Mouse (Mus musculus): Measurements from ENCODE around the gene Col24a1. TPM values are rescaled to one million over a fixed set of nuclear protein-coding genes. Genes with fewer than 3 reads are reported as not detected.

Gene Col24a1
- polyA plus RNA-seq, 1 experiment, result not detected

GRCm38 (mm10) chr3:145331642-145332041 lies 39.4 kb downstream of the Col24a1 start:
- TF ChIP-seq POLR2A (IDR thresholded peaks at IDR 0.05; ENCODE audit: borderline replicate concordance, control insufficient read depth, low read depth, low read length), result no peak
- Histone ChIP-seq H3K27ac (ENCODE audit: control insufficient read depth, insufficient read depth, low read depth, low read length, poor library complexity) (no peak overlapping the region), H3K4me1 (ENCODE audit: control insufficient read depth, insufficient read depth, low read length) (no peaks in the 10 kb centered on the region; the same call in none of the 2 replicates), H3K4me3 (replicated peaks; ENCODE audit: control insufficient read depth, low read depth, low read length) (no peak overlapping the region)
- 13% methylated on average over 8 of the region's 8 CpGs for WGBS

DNA sequence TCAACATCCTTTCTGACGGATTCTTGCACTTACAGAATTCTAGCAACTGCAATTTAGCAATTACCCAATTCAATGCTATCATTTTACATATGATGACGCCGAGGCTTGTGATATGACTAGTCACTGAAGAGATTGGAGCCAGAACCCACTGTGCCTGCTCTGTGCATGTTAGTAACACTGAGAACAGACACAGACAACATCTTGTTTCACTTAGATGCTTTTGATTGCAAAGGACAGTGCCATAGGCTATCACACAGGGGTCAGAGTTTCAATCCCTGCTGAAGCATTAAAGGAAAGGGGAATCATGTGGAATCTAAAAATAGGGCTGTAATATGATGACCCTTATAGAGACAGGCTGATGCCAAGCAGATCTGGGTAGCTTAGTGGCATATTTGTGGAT lies 41.8 kb downstream of the Col24a1 start:
- no peak overlapping the region for H3K4me3 ChIP-seq (replicated peaks; ENCODE audit: control insufficient read depth, low read depth, low read length)
- WGBS, result 64% methylated on average over 3 of the region's 3 CpGs
- TF ChIP-seq POLR2A (IDR thresholded peaks at IDR 0.05; ENCODE audit: borderline replicate concordance, control insufficient read depth, low read depth, low read length), result no peak
- no peak for TF ChIP-seq CTCF (IDR thresholded peaks at IDR 0.05; ENCODE audit: control insufficient read depth, insufficient read depth, low read length)
- no peaks in the 10 kb centered on the region for H3K4me1 ChIP-seq (ENCODE audit: control insufficient read depth, insufficient read depth, low read length)
- H3K27ac ChIP-seq (ENCODE audit: control insufficient read depth, insufficient read depth, low read depth, low read length, poor library complexity), result no peak overlapping the region

GRCm38 (mm10) chr3:145337161-145337560 lies 44.9 kb downstream of the Col24a1 start:
- 69% methylated on average over 2 of the region's 2 CpGs for WGBS
- Histone ChIP-seq H3K27ac (ENCODE audit: control insufficient read depth, insufficient read depth, low read depth, low read length, poor library complexity) (no peak overlapping the region), H3K4me1 (ENCODE audit: control insufficient read depth, insufficient read depth, low read length) (no peaks in the 10 kb centered on the region), H3K4me3 (replicated peaks; ENCODE audit: control insufficient read depth, low read depth, low read length) (no peak overlapping the region)
- no peak for TF ChIP-seq POLR2A (IDR thresholded peaks at IDR 0.05; ENCODE audit: borderline replicate concordance, control insufficient read depth, low read depth, low read length)
- no peak for TF ChIP-seq CTCF (IDR thresholded peaks at IDR 0.05; ENCODE audit: control insufficient read depth, insufficient read depth, low read length)

- TF ChIP-seq POLR2A (IDR thresholded peaks at IDR 0.05; ENCODE audit: borderline replicate concordance, control insufficient read depth, low read depth, low read length) (no peak), CTCF (IDR thresholded peaks at IDR 0.05; ENCODE audit: control insufficient read depth, insufficient read depth, low read length) (no peak)
- Histone ChIP-seq H3K4me1 (ENCODE audit: control insufficient read depth, insufficient read depth, low read length) (no peaks in the 10 kb centered on the region), H3K27ac (ENCODE audit: control insufficient read depth, insufficient read depth, low read depth, low read length, poor library complexity) (no peak overlapping the region), H3K4me3 (replicated peaks; ENCODE audit: control insufficient read depth, low read depth, low read length) (no peak overlapping the region)
- 80% methylated on average over 10 of the region's 10 CpGs for WGBS
These were observed 47.7 kb downstream of the Col24a1 start for GRCm38 (mm10) chr3:145339851-145340499.

DNA sequence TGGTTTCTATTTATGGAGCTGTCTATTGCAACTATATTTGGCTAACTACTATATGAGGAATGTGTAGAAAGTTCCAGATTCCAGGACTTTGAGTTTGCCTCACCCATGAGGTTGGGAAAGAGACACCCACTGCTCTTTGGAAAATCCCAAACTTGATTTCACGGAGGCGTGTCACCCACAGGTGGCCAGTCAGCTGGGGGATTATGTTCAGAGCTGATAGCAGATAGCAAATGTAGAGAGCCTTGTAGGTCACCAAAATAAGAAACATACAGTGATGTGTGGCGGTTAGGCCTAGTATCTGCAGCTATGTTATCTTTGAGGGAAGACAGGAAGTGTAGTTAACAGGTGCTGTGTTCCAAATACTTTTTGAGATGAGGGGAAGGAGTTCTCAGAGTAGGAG lies 56.4 kb downstream of the Col24a1 start:
- 84% methylated on average over 3 of the region's 3 CpGs for WGBS
- Histone ChIP-seq H3K27ac (ENCODE audit: control insufficient read depth, insufficient read depth, low read depth, low read length, poor library complexity) (no peak overlapping the region), H3K4me1 (ENCODE audit: control insufficient read depth, insufficient read depth, low read length) (no peaks in the 10 kb centered on the region), H3K4me3 (replicated peaks; ENCODE audit: control insufficient read depth, low read depth, low read length) (no peak overlapping the region)
- no peak for TF ChIP-seq POLR2A (IDR thresholded peaks at IDR 0.05; ENCODE audit: borderline replicate concordance, control insufficient read depth, low read depth, low read length)
- TF ChIP-seq CTCF (IDR thresholded peaks at IDR 0.05; ENCODE audit: control insufficient read depth, insufficient read depth, low read length), result no peak

DNA sequence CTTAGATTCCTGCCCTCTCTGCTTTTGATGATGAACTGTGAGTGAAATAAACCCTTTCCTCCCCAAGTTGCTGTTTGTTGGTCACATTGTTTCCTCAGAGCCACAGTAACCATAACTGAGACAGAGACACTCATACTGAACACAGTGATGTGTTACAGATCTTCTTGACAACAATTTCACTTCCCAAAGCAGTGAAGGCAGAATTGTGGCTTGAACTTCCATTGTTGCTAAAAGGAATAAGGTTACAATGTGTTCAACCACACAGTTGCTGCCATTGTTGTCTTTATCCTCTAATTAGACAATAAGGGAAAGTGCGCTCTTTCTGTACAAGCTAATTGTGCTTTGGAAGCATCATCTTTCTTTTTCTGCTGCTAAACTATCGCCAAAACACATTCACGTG lies 61.7 kb downstream of the Col24a1 start:
- no peak overlapping the region for H3K4me3 ChIP-seq (replicated peaks; ENCODE audit: control insufficient read depth, low read depth, low read length)
- 83% methylated on average over 3 of the region's 3 CpGs for WGBS
- H3K4me1 ChIP-seq (ENCODE audit: control insufficient read depth, insufficient read depth, low read length), result no peaks in the 10 kb centered on the region
- TF ChIP-seq POLR2A (IDR thresholded peaks at IDR 0.05; ENCODE audit: borderline replicate concordance, control insufficient read depth, low read depth, low read length) (no peak), CTCF (IDR thresholded peaks at IDR 0.05; ENCODE audit: control insufficient read depth, insufficient read depth, low read length) (no peak)
- H3K27ac ChIP-seq (ENCODE audit: control insufficient read depth, insufficient read depth, low read depth, low read length, poor library complexity), result no peak overlapping the region

DNA sequence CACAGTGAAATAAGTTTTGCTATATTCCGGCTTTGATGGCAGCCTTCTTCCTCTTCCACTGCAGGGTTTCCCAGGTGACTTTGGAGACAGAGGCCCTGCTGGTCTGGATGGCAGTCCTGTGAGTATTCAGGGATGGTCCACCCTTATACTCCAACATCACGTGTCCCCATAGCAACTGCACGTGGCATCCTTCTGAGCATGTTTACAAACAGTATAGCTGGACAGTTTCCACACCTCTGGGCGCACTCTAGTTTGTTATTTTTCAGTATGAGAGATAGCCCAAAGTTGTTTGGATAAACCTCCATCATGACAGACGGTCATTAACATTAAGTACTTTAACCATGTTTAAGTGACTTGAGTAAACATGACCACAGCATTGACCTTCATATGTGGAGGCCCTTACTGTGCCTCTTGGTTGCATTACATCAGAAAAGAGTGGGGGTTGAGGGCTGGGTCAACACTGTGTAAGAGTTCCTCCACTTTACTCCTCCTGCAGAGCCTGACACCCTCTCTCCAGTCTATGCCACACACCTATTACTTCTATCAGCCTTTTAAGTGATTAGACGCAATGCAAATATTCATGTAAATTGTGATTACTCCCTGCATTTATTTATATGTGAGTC lies 64.7 kb downstream of the Col24a1 start:
- Histone ChIP-seq H3K27ac (ENCODE audit: control insufficient read depth, insufficient read depth, low read depth, low read length, poor library complexity) (no peak overlapping the region), H3K4me1 (ENCODE audit: control insufficient read depth, insufficient read depth, low read length) (no peaks in the 10 kb centered on the region), H3K4me3 (replicated peaks; ENCODE audit: control insufficient read depth, low read depth, low read length) (no peak overlapping the region)
- TF ChIP-seq CTCF (IDR thresholded peaks at IDR 0.05; ENCODE audit: control insufficient read depth, insufficient read depth, low read length) (no peak), POLR2A (IDR thresholded peaks at IDR 0.05; ENCODE audit: borderline replicate concordance, control insufficient read depth, low read depth, low read length) (no peak)
- WGBS, result 80% methylated on average over 6 of the region's 6 CpGs

DNA sequence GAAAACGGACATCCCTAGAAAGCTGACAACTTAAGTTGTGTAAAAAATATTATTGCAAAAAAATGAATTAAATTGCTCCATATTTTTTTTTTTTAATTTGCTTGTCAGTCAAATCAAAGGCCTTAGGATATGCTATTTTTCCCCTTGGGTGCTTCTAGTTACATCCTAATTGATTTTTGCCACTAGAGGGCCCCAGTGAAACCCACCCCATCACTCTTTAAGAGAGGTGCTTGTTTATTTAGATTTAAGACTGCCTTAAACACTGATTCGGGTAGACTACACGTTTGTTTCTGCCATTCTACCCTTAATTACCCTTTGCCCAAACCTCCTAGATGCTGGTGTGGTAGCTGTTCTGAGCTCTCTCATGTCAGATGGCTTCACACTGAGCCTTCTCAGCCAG lies 73.0 kb downstream of the Col24a1 start:
- TF ChIP-seq CTCF (IDR thresholded peaks at IDR 0.05; ENCODE audit: control insufficient read depth, insufficient read depth, low read length) (no peak), POLR2A (IDR thresholded peaks at IDR 0.05; ENCODE audit: borderline replicate concordance, control insufficient read depth, low read depth, low read length) (no peak)
- Histone ChIP-seq H3K4me1 (ENCODE audit: control insufficient read depth, insufficient read depth, low read length) (no peaks in the 10 kb centered on the region), H3K27ac (ENCODE audit: control insufficient read depth, insufficient read depth, low read depth, low read length, poor library complexity) (no peak overlapping the region), H3K4me3 (replicated peaks; ENCODE audit: control insufficient read depth, low read depth, low read length) (no peak overlapping the region)
- WGBS, result 39% methylated on average over 3 of the region's 3 CpGs

All from bone marrow, adult 2 months (tissue).